Mouse (Mus musculus) left cerebral cortex, postnatal 14 days (tissue): ENCODE results near the gene Atp6v0a4. TPM values are rescaled to one million over a fixed set of nuclear protein-coding genes. Genes with fewer than 3 reads are reported as not detected.

Experiments
- DNase-seq, 2 experiments: peaks; one replicate each; pipeline ENCODE4 v3.0.0; 2021 to 2022; ENCODE audit warnings: low spot score in 2 of 2, mixed read lengths in 1 of 2
- intact Hi-C: fragments of 180-260 bp; cut with DNase I; formaldehyde crosslinking; loops from one replicate; pipeline ENCODE4 v1.15.1; 2025
- total RNA-seq, 2 experiments: library from RNA; stranded (reverse); gene quantifications; 2 replicates each; pipeline ENCODE4 v1.2.3; 2021

Gene Atp6v0a4
- total RNA-seq, 2 experiments from 2014 or later: 5.1 to 6.0 TPM

DNA sequence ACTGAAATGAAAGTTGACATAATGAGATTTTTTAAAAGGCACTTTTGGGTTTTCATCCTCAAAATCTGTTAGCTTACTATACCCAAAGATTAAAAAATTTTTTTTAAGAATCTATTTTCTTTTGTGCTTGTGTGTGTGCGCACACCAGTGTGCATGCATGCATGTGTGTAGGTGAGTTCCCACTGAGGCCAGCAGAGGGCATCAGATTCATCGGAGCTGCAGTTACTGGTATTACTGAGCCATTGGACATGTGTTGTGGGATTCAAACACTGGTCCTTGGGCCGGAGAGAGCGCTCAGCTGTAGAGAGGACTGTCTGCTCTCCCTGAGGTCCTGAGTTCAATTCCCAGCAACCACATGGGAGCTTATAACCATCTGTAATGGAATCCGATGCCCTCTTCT lies 5.5 kb upstream of the Atp6v0a4 start:
- intact Hi-C loops: no loop called here
- DNase-seq: no peak

DNA sequence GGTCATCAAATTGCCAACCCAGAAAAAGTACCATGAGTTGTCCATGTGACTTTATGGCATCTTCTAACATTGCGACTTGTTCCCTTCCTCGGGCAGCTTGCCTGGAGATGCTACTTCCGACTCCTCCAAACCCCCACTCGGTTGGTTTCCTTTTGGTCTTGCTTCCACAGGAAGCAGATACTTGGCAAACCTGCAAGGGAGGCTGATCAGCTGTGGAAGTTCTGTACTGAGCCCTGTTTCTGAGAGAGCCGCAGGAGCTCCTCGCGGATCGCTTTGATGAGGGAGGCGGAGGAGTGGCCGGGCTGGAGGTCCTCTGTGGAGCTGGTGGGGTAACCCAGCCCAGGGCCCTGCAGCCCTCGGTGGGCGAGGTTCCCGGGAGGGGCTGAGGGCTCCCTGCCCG lies 3.7 kb upstream of the Atp6v0a4 start:
- DNase-seq: no peak
- intact Hi-C loops: no loop called here

DNA sequence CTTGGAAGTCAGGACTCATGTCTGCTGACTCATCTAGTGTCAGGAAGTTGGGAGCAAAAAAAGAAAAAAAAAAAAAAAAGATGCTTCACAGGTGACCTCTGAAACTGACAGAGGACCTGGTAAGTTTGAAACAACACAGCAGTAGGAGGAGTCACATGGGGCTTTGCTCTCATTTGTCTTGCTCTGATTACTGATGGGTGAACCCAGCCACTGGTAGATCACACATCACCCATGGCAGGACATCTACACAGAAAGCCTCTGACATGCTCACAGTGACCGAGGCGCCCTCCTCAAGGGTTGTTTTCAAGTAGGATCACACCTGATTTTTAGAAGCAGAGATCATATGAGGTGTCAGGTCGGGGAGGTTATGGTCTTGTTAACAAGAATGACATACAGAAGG lies 1.1 kb upstream of the Atp6v0a4 start:
- no peak for DNase-seq
- intact Hi-C loops: no loop called here

DNA sequence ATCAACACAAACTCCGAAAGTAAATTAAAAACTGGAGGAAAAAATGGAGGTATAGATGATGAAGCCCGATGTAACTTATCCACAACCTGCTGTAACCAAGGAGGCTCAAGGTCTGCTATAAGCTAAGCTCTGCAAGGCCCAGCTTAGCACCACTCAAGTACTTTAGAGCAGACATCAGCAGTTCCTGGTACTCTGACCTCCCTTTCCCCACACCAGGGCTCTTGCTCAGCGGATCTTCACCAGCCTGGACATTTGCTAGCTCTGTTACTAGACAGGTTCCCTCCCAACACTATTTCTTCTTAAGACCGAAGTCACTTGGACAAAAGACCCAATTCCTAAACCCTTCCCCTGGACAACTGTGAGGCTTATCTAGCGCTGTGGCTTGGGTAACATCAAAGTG lies 496 bp upstream of the Atp6v0a4 start:
- intact Hi-C loops: no loop called here
- DNase-seq: no peak

DNA sequence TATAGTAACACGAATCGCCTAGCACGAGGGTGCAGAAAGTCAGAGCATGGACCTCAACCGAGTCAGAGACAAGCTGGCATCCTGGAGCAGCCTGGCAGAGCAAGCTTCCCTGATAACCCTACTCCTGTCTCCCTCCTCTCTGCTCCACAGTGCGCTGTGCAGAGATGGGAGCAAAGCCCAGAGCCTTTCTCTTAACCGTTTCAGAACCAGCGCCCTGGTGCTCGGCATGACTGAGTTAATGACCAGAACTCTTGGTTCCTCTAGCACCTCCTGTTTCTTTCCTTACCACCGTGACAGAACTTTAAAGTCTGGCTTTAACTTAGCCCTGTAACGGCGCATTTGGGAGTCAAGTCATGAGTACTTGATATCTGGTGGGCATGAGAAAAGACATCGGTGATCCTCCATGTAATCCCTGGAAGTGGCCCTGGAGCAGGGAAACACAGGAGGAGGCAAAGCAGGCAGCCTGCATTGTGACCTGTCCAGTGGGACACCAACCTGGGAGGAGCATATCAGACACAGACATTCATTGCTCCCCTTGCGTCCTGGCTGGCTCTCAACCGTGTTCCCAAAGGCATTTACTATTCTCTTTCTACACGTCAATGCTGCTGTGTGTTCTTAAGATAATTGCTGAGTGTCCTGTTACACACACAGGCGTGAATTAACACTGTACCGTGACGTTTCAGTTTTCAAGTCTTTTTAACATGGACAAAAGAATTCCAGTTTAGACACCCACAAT lies 747 bp downstream of the Atp6v0a4 start:
- no peak for DNase-seq
- intact Hi-C loops: no loop called here

DNA sequence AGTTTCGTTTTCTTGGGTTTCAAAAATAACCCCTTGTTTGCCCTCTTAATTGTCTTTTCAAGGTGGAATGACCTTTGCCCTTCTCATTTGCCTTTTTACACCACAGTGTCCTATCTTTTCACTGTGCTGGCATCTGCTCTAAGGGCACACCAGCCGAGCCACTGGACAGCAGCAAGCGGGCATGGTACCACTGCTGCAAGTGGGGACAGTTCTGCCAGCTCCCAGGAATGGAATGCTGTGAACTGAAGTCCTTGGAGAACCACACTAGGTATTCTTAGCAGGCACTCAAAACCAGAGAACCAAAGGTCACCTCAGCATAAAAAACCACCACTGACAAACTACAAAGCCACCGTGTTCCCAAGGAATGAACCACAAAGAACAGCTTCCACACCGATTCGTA lies 1.6 kb downstream of the Atp6v0a4 start:
- intact Hi-C loops: no loop called here
- no peak for DNase-seq

DNA sequence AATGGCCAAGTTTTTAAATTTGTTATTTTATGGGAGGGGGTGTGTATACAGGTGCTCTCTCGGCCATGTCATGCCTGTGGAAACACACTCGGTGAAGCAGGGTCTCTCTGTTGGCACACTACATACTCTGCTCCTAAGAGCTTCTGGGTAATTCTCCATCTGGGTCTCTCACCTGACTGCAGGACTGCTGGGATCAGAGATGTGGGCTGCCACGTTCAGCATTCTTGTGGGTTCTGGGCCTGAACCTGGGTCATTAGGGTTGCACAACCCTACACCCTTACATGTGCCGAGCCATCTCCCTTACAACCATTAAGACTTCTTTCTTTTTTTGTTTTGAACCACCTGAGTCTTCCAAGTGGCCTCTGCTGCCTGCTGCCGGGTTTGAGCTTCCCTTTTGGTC lies 2.5 kb downstream of the Atp6v0a4 start:
- intact Hi-C loops: no loop called here
- no peak for DNase-seq

DNA sequence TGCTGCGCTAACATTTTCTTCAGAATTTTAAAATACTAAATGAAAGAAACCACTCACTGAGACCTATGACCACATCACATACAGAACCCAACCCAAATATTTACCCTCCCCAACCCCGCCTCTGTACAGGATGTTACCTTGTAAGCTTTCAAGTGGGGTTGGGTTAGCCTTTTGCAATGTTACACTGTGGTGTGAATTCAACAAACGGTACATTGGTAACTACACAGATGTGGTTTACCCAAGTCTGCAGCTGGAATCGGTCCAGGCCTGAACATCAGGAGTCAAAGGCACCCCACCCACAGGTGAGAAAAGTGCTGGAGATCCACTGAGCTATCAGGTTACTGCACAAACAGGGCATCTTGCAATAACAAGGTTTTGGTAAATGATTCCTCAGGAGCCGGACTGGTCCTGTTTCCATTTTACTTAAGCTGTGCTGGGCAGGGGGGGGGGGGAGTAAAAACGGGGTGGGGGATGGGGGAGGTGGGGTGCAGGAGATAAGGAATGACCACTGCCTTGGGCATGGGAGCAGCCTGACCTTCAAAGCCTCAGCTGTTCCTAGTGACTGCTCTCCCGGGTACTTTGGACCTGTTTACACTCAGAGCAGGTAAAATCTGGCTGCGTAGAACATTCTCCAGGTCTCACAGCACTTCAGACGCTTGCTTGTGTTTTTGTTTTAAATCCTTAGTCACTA lies 3.6 kb downstream of the Atp6v0a4 start:
- DNase-seq: no peak
- intact Hi-C loops: no loop called here

DNA sequence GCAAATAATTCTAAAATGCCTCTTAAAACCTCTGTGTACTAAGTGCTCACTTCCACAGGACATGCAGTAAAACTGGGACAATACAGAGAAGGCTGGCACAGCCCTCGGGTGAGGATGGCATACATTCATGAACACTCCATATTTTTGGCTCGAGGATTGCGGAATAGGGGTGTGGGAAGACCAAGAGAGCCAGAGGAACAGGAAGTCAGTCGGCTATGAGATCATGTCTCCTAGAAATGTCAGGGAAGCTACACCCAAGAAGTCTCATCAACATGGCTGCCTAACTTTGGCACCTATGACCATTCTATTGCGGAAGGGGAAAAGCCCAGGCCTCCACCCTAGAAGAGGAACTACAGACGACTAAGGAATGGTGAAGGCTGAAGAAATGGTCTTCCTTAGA lies 6.0 kb downstream of the Atp6v0a4 start:
- intact Hi-C loops: no loop called here
- DNase-seq: no peak

DNA sequence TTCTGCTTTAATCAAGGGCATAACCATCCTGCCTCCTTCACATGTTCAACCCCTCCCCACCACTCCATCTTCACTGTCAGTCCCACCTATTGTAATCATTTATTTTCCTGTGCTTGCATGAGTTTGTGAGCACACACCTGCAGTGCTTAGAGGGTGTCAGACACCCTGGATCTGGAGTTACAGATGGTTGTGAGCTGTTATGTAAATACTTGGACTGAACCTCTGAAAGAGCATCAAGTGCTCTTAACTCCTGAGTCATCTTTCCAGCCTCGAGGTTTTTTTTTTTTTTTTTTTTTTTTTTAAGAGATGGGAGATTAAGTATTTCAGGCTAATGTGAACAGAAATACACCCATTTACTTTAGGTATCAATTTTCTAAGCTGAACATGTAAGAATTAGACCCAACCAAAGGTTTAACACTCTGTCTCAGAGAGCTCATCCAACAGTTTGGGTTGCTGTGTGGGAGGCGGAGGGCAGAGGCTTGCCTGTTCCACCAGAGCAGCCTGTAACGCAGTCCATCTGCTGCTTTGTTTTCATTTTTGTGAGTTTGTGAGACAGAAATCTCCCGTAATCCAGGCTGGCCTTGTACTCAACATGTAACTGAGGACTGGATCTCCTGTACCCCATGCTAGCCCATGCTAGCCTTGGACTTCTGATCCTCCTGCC lies 8.1 kb downstream of the Atp6v0a4 start:
- DNase-seq: peak; percentile 25 to 31
- intact Hi-C loops: no loop called here

DNA sequence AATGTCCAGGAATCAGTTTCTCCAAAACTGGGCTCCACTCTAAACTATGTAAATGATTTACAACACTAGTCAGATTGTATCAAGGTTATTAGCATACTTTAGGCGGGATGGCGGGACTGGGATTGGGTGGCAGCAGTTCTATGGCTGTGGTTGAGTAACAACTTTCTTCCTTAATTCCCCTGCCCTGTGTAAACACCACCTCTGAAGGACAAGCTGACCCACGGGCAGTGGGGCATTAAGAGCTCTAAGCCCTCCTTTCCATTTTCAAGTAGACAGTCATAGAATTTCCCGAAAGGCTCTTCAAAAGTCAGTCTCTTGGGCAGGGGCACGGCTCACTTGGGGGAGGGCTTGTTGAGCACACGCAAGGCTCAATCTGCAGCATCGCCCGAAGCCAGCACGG lies 13.5 kb downstream of the Atp6v0a4 start:
- intact Hi-C loops: no loop called here
- no peak for DNase-seq

DNA sequence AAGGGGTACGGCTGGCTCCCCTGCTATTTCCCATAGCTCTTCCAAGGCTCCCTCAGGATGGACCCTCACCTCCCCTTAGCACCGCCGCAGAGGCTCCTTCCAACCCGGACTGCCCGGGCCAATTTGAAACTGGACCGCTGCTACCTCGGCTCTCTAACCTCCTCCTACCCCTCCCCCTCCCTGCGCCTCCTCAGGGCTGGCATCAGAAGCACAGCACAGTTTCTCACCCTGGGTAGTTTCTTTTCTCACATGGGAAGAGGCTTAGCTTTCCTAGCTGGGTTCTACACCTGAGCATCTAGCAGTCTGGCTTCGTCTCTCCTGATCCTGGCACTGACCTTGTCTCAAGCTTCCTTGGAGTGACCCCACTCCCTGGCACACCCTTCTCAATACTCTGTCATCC lies 14.5 kb downstream of the Atp6v0a4 start:
- intact Hi-C loops: no loop called here
- no peak for DNase-seq

DNA sequence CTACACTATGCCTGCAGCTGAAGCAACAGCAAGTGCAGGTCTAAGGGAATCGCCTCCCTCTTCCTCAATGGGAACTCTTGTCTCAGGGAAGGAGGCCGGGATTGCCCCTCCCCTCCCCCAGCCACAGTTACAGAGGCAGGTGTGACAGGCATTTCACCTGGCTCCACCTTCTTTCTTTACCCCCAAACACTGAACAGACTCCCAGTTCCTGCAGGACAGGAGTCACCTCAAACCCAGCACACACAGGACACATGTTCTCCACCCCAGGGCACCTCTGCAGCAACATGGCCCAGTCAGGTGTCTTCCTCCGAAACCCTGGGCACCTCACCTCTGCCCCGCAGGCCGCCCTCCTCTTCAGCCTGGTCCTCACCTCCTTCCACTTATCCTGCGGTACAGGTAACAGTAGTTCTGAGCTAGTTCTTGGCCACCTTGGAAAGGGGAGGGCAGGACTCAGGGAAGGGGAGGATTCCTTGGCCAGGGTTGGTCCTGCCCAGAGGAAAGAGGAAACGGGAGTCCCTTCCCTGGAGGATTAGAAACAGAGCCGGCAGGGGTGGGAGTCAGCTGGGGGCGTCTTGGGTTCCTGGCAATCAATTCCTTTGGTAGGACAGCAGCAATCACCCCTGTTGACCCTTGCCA lies 15.1 kb downstream of the Atp6v0a4 start, which contains the start of gene Tmem213:
TSS of gene Tmem213 (plus strand) at position 96 of the 636 bp plus-strand sequence.
- DNase-seq: no peak
- intact Hi-C loops: no loop called here

DNA sequence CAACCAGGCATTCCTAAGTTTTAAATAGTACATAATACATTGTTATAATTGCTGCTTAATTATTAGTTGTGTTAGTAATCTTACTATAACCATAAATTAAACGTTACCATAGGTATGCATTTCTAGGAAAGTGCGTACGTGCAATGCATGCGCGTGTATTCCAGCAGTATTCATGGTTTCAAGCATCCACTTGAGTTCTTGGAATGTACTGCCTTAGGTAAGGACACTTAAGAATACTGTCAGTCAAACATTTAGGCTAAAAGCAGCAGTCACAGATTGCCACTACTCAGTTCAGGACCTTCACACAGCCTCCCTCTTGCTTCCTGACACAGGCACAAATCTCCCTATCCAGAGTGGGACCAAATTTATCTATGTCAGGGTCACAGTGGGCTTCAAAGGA lies 15.9 kb downstream of the Atp6v0a4 start:
- DNase-seq: no peak
- intact Hi-C loops: no loop called here

DNA sequence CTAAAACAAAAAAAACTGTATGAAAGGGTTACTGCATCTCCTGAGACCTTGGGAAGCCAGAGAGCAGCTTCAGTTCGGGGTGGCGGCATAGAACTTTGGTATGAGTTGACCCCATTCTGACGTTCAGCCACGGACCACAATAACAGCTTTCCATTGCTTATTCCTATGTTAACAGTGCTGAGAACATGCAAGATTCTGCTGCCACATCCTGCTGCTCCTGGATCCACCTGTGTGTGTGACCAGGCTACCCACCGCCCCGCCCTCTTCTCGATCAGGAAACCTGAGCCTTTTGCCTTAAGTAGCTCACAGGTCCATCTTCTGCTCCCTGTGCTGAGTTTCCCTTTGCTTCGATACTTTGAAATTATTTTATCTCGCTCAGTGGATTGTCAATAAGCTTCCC lies 18.5 kb downstream of the Atp6v0a4 start:
- no peak for DNase-seq
- intact Hi-C loops: no loop called here

DNA sequence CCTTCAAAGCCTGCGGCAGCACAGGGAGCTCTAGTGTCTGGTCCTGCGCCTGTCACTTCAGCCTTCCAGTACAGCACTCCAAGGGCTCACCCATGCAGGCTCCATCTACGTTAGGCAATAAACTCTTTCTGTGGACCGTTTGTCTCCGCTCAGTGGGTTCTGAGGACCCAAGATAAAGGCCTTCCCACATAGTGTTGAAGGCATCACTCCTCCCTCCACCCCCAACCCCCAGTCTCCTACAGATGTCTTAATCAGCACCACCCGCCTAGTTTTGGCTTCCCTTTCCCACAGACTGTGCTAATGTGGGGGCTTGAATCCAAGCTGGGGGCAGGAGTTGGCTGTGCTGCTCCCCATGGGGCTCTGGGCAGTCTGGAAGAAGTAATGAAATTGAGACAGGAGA lies 20.6 kb downstream of the Atp6v0a4 start:
- DNase-seq: no peak
- intact Hi-C loops: no loop called here

DNA sequence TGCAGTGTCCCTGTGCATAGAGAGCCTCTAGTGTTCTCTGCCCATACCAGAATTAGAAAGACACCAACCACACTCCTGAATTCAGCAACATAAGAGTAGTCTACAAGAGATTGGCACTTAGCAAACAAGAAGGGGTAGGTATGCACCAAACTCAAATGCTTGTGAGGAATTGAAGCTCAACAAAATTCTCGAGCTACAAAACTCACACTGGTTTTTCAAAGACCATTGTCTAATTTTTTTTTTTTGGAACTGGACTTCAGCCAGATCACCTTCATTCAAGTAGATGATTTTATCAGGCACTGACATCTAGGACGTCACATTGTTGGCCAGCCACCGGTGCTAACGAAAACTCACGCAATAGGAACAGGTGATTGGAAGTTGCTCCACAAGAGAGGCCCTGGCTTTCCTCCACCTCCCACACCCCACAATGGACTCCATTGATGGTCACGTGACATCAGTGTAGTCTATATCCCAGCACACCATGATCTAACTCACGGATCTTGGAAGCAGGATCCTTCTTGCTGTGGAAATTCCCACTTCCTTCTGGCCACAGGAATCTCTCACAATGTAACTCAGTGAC lies 22.1 kb downstream of the Atp6v0a4 start:
- no peak for DNase-seq
- intact Hi-C loops: no loop called here

DNA sequence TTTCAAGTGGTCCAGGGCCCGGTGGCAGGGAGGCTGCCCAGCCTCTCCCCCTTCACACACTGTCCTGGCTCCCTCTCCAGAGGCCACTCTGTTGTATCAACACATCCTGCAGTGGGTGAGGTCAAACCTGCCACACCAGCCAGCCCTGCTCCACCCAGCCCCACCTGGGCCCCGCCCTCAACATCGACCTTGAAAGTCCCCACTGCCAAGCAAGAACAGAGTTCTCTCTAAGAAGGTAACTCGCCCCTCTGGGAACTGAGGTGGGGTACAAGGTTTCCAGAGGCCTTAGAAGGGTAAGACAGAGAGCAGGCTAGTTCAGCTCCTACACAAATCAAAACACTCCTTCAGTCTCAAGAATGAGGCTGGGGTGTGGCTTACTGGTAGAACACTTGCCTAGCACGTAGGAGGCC lies 27.4 kb downstream of the Atp6v0a4 start:
- no peak for DNase-seq
- intact Hi-C loops: no loop called here

DNA sequence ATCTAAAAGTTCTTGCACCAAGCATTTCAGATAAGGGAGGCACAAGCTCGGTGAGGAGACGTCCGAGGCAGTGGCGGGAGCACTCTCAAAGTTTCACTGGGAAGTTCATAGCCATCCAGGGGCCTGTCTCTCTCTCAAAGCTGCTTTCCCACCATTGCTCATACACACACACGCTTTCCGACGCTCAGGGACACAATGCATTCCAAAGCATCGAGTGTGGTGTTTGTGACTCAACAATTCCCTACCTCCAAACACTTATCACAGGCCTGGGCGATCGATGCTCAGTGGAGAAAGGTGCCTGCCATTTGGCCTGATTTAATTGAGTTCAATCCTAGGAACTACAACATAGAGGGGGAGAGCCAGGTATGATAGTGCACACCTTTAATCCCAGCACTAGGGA lies 29.7 kb downstream of the Atp6v0a4 start:
- intact Hi-C loops: no loop called here
- no peak for DNase-seq

DNA sequence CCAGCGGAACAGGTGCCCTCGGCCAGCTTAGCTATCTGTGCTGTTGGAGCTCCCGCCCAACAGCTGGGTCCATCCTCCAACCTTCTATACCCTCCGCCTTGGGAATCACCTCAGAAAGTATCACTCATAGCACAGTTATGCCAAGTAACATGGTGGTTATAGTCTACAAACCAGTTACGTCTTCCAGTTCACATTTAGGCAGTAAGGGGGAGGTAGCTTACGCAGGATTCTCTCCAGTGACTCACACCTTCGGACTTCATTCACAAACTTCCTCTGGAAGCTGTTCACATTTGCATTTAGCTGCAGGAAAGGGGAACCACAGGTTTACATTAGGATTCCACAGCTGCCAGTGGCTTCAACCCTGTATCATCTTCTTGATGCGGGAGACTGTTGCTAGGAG lies 31.8 kb downstream of the Atp6v0a4 start:
- intact Hi-C loops: no loop called here
- DNase-seq: no peak
